Mouse (Mus musculus): ENCODE measurements around the gene Usp39. TPM values are rescaled to one million over a fixed set of nuclear protein-coding genes. Genes with fewer than 3 reads are reported as not detected.
A peak's percentile ranks its signal among the peaks of the same experiment; 100 is the strongest.

The Usp39 gene
- total RNA-seq (2017): 34.1 and 44.6 TPM in 2 replicates

- ATAC-seq (ENCODE audit: extremely low read depth, insufficient number of reproducible peaks, low FRiP score, poor library complexity, severe bottlenecking): peak; percentile 87
Measured at GRCm38 (mm10) chr6:72345074-72345567, at the start of gene Usp39. Gene Usp39 (minus strand): TSS chr6:72345184.

DNA sequence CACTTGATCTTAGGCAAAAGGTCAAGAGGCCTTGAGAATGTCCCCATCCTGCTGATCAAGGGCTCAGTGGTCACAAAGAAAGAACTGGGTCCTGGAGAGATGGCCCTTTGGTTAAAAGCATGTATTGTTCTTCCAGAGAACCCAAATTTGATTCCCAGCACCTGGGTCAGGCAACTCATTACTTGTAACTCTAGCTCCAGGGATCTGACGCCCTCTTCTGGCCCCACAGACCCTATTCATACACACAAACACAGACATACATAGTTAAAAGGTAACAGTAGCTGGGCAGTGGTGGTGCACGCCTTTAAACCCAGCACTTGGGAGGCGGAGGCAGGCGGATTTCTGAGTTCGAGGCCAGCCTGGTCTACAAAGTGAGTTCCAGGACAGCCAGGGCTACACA lies 47.4 kb upstream of the Usp39 start:
- no peak for ATAC-seq (ENCODE audit: extremely low read depth, insufficient number of reproducible peaks, low FRiP score, poor library complexity, severe bottlenecking)

DNA sequence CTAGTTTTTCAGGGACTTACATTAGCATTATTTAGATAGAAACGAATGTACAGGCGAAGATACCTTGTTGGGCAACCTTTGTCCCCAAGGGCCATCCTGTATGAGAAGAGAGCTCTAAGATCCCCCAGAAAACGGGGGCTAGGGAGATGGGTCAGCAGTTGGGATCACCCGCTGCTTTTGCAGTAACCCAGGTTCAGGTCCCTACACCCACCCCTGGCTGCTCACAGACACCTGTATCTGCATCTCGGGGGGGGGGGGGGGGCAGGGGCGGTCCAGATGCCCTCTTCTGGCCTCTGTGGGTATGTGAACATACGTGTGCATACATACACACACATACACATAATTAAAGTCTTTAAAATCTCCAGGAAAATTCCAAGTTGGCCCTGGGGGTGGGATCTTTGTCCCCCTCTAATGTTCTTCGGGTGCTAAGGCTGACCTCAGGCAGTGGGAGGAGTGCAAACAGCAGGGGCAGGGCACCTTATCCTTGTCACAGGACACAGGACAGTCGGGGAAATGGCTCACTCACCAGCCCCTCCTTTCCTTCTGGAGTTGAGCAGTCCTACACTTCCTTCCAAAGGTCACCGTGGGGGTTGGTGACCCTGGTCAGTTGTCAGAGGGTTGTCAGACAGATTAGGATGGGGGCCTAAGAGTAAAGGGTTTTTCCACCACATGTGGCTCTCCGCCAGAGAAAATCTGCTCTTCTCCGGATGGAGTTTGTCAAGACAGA lies 46.0 kb upstream of the Usp39 start:
- ATAC-seq (ENCODE audit: extremely low read depth, insufficient number of reproducible peaks, low FRiP score, poor library complexity, severe bottlenecking): no peak

DNA sequence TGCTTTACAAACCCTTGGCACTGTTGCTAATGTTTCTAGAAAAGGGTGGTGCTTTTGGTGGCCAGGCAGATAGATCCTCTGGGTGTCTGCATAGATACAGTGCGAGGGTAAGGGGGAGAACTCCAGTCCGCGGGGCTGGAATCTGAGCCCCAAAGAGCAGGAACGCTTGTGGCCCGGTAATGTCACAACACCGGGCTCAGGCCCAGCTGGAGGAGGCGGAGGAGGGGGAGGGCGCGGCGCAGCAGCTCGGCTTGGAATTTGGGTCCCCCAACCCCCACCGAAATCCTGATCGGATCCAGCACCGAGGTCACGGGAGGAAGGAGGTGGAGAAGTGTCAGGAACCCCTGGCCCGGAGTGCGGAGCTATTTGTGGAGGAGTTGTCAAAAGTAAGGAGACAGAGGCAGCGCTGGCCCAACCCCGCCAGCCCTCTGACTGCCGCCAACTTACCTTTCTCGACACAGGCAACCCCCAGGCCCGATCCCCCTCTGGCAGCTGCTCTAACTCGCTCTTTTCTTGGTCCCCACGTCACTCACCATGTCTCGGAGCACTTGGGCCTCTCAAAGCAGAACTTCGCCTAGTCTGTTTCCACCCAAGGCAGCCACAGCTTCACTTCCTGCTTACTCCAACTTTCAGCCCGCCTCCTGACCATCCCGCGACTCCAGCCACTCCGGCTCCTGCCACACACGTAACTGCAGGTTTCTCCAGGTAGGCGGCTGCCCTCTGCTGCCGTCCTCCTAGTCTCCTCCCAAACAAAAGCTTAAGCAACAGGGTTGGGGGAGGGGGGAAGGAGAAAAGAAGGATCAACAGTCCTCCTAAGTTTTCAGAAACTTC lies 45.2 kb upstream of the Usp39 start, which contains the start of gene Vamp8:
TSS of gene Vamp8 (minus strand) at position 763 of the 831 bp plus-strand sequence.
- ATAC-seq (ENCODE audit: extremely low read depth, insufficient number of reproducible peaks, low FRiP score, poor library complexity, severe bottlenecking): peak; percentile 74

- ATAC-seq (ENCODE audit: extremely low read depth, insufficient number of reproducible peaks, low FRiP score, poor library complexity, severe bottlenecking): peak; percentile 62
Measured at GRCm38 (mm10) chr6:72389471-72389940, 44.5 kb upstream of the Usp39 start.

GRCm38 (mm10) chr6:72388791-72389329 lies 43.9 kb upstream of the Usp39 start:
- no peak for ATAC-seq (ENCODE audit: extremely low read depth, insufficient number of reproducible peaks, low FRiP score, poor library complexity, severe bottlenecking)

- no peak for ATAC-seq (ENCODE audit: extremely low read depth, insufficient number of reproducible peaks, low FRiP score, poor library complexity, severe bottlenecking)
Measured at GRCm38 (mm10) chr6:72388266-72388665, 43.3 kb upstream of the Usp39 start.

GRCm38 (mm10) chr6:72387816-72388215 lies 42.8 kb upstream of the Usp39 start:
- no peak for ATAC-seq (ENCODE audit: extremely low read depth, insufficient number of reproducible peaks, low FRiP score, poor library complexity, severe bottlenecking)

GRCm38 (mm10) chr6:72386561-72386960 lies 41.6 kb upstream of the Usp39 start:
- ATAC-seq (ENCODE audit: extremely low read depth, insufficient number of reproducible peaks, low FRiP score, poor library complexity, severe bottlenecking): no peak

DNA sequence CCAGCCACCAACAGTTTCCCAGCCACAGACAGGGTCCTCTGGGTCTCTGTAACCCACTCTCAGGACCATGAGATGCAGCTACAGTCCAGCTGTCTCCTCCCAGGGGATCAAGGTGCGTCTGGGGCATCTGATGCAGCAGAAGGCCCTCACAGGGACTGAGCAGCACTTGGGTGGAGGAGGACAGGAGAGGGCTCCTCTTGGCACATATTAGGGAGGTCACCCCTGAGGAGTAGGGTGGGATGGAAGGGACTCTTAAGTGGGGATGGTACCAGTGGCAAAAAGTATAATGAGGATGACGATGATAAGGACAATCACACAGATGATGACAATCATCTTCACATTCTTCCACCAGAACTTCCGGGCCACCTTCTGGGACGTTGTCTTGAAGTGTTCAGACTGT lies 40.3 kb upstream of the Usp39 start:
- no peak for ATAC-seq (ENCODE audit: extremely low read depth, insufficient number of reproducible peaks, low FRiP score, poor library complexity, severe bottlenecking)

- ATAC-seq (ENCODE audit: extremely low read depth, insufficient number of reproducible peaks, low FRiP score, poor library complexity, severe bottlenecking): no peak
Measured at GRCm38 (mm10) chr6:72383952-72384351, 39.0 kb upstream of the Usp39 start.

DNA sequence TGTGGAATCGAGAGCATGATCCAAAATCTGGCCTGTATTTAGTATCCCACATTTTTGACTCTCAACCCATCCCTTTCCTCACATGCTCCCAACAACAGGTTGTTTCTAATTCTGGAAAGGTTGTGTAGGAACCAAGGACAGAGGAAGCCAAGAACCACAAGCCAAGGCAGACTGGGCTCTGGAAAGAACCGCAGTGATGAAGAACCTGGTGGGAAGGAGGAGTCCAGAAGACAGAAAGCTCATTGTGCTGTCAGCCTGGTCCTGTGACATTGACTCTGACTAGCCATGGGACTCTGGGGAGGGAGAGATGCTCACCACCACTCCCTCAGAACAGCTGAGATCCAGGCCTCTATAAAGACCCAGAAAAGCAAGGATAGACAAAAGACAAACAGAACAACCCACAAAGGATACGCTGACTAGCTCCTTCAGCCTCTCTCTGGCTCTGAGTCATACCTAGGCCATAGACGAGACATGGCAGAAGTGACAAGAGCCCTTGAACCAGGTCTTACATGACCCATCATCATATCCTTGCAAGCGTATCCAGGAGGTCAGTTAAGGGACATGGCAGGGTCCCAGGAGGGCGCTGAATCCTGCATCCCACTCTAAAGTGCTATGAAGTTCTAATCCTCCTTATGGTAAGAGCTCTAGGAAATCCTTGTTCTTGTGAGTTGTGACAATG lies 38.3 kb upstream of the Usp39 start:
- no peak for ATAC-seq (ENCODE audit: extremely low read depth, insufficient number of reproducible peaks, low FRiP score, poor library complexity, severe bottlenecking)

GRCm38 (mm10) chr6:72382494-72382893 lies 37.5 kb upstream of the Usp39 start:
- no peak for ATAC-seq (ENCODE audit: extremely low read depth, insufficient number of reproducible peaks, low FRiP score, poor library complexity, severe bottlenecking)

DNA sequence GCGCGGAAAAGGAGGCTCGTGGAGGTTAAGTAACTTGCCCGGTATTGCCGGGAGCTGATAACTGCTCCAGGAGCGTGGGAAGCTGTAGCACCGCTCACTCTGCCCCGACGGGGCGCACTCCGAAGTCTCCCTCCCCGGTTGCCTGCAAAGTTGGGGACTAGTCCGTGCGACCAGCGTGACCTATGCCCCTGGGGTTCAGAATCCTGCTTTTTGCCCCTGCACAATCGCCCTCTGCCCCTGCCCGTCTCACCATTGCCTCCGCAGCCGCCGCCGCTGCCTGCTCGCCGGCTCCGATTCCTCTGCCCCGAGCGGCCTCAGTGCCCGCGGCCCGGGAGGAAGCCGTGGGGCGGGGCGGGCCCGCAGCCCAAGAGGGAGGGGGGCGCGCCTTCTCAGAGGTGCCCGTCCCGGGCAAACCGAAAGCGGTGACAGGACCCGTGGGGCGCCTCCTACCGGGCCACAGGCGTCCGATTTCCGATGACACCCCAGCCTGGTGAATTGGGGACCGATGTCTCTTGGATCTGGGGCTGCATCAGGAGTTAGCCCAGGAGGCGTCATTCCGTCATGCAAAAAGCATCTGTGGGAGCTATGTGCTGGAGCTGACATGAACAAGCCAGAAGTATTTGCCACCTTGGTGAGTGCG lies 35.3 kb upstream of the Usp39 start, which contains the start of gene Vamp5:
TSS of gene Vamp5 (minus strand) at position 338 of the 640 bp plus-strand sequence.
- ATAC-seq (ENCODE audit: extremely low read depth, insufficient number of reproducible peaks, low FRiP score, poor library complexity, severe bottlenecking): peak; percentile 91

DNA sequence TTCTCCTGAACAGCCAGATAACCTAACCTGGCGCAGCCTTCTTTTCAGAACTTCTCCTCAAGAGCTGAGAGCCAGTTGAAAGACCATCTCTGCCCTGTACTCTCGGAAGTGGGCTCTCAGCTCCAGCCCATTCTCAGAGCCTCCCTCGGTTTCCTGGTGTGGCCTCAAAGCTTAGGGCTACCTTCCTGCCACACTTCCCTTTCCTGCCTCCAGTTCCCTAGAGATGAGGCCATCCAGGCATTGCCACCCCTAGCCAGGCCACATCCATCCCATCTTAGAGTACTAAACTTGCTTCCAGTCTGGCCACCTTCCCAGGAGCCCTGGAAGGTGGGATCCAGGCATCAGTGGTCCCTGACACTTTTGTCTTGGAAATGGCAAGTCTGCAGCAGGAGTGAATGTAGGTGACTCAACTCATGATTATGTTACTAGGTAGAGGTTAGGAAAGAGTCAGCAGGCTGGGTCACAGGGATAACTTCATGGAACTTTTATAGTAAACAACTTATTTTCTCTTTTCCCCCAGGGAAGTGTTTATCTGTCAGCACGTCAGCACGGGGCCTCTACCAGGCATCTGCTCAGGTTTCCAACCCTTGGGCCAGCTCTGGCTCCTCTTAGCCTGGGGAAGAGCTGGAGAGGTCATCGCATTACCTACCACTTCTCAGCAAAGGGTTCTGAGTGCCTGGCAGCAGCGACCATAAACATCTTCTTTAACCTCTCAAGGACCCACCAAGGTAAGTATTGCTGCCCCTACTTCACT lies 34.6 kb upstream of the Usp39 start:
- ATAC-seq (ENCODE audit: extremely low read depth, insufficient number of reproducible peaks, low FRiP score, poor library complexity, severe bottlenecking): 0 out of 2 replicates have a peak, but pooled peaks have one; percentile 1

DNA sequence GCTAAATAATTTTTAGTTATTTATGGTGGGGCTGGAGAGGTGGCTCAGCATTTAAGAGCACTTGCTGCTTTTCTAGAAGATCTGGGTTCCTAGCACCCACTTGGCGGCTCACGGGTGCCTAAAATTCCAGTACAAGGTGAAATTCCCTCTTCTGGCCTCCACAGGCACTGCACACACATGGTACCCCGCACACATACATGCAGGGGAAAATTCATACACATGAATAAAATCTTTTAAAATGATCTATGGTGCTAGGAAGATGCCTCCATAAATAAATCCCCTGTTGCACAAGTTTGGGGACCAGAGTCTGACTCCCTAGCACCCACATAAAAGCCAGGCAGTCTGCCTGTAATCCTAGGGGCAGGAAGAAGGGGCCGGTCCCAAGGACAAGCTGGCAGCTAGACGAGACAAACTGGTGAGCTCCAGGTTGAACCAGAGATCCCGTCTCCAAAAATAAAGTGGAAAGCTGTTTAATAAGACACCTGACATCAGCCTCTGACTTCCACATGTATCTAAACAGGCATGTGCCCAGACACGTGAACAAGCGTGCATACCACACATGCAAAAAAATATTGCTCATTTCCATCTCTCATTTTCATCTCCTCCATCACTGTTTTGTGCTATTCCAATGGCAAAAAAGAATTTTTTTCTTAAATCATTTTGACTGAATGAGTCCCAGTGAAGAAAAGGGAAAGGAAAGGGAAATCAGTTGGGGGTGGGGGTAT lies 33.7 kb upstream of the Usp39 start:
- no peak for ATAC-seq (ENCODE audit: extremely low read depth, insufficient number of reproducible peaks, low FRiP score, poor library complexity, severe bottlenecking)

All from neutrophil, adult 5-6 weeks (primary cell).